Mouse (Mus musculus) embryonic facial prominence, embryonic 13.5 days (tissue): ENCODE data around the gene Clstn2. TPM values are rescaled to one million over a fixed set of nuclear protein-coding genes. Genes with fewer than 3 reads are reported as not detected.

Experiments used
- ATAC-seq: fragments of 200-750 bp; cut with Nextera tagmentation; 2 replicates; pipeline ENCODE4 v1.8.0; 2017; ENCODE audit warnings: low read depth; ENCODE audit not compliant: insufficient number of reproducible peaks, insufficient read depth, low FRiP score, low TSS enrichment
- H3K27ac ChIP-seq: fragments of 300-500 bp; sonication (generic); 2 replicates; pipeline ENCODE4 v1.5.1; 2015; ENCODE audit warnings: moderate library complexity, mild to moderate bottlenecking, inconsistent platforms
- H3K27me3 ChIP-seq: fragments of 300-500 bp; sonication (generic); 2 replicates; pipeline ENCODE4 v1.6.1; 2015; ENCODE audit warnings: mild to moderate bottlenecking, inconsistent platforms
- H3K36me3 ChIP-seq: fragments of 300-500 bp; sonication (generic); 2 replicates; pipeline ENCODE4 v1.6.1; 2015; ENCODE audit warnings: mild to moderate bottlenecking, inconsistent platforms
- H3K4me1 ChIP-seq: fragments of 300-500 bp; sonication (generic); 2 replicates; pipeline ENCODE4 v1.6.1; 2015; ENCODE audit warnings: inconsistent platforms
- H3K4me2 ChIP-seq: fragments of 300-500 bp; sonication (generic); 2 replicates; pipeline ENCODE4 v1.6.1; 2015; ENCODE audit warnings: moderate library complexity, mild to moderate bottlenecking, inconsistent platforms
- H3K4me3 ChIP-seq: fragments of 300-500 bp; sonication (generic); 2 replicates; pipeline ENCODE4 v1.5.1; 2015; ENCODE audit warnings: mild to moderate bottlenecking, inconsistent platforms
- H3K9ac ChIP-seq: fragments of 300-500 bp; sonication (generic); 2 replicates; pipeline ENCODE4 v1.6.1; 2015; ENCODE audit warnings: mild to moderate bottlenecking, inconsistent platforms
- H3K9me3 ChIP-seq: fragments of 300-500 bp; sonication (generic); 2 replicates; pipeline ENCODE4 v1.6.1; 2016; ENCODE audit warnings: inconsistent platforms
- WGBS: fragments of 180-500 bp; shearing (Covaris S2); methylation state at CpG from one replicate; pipeline ENCODE4 v1.1.7; 2015; ENCODE audit warnings: mixed read lengths; 5-methylcytosine and 5-hydroxymethylcytosine counted together
- polyA plus RNA-seq: library from polyadenylated mRNA; unstranded; fragments of >200 nt; fragmentation: Nextera tagmentation; extraction: Ambion mirVana; gene quantifications from 2 replicates; pipeline ENCODE4 v1.2.1, GENCODE M21; 2015

Gene Clstn2
- 1.8 and 2.6 TPM in 2 replicates for polyA plus RNA-seq

DNA sequence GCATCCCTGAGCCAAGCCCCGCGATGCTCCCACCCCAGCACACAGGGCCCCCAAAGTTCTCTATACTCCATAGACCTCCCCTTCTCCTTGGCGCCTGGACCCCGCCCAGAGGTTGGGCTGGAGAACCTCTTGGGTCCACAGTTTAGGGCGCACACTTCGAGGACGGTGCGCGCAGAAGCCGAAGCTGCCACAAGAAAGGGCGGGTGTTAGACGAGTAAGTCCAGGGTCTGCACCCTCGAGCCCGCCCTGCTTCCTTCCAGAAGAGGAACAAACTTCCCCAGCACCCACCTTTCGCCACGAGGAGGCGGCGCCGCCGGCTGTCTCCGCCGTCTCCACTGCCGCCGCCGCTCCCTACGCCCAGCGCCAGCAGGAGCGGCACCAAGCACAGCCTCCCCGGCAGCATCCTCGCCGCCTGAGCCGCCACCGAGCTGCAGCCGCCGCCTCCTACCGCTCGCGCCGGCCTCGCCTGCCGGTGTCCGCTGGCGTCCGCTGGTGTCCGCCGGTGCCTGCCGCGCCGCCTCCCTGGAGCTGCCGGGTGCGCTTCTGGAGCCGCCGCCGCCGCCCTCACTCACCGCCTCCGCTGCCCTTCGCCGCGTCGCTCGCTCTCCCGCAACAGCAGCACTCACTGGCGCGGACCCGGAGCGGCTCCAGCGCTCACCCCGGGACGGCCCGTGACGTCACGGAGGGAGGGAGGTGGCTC is at the start of gene Clstn2:
Clstn2 (minus strand) TSS at position 609 of the 700 bp plus-strand sequence.
- H3K27me3 ChIP-seq: peaks cover 51% of the 10 kb centered on the region
- peak within 1 kb of the TSS; percentile 67 for H3K4me3 ChIP-seq
- ATAC-seq: peak; percentile 75
- no peak within 1 kb of the TSS for H3K27ac ChIP-seq
- H3K4me2 ChIP-seq: peak within 1 kb of the TSS; percentile 88
- H3K9me3 ChIP-seq: no peaks in the 10 kb centered on the region
- under 1% methylated on average over 67 of the region's 73 CpGs for WGBS
- H3K36me3 ChIP-seq: no peaks in the 10 kb centered on the region
- peaks cover 15% of the 10 kb centered on the region for H3K4me1 ChIP-seq
- peak within 1 kb of the TSS; percentile 74 for H3K9ac ChIP-seq

DNA sequence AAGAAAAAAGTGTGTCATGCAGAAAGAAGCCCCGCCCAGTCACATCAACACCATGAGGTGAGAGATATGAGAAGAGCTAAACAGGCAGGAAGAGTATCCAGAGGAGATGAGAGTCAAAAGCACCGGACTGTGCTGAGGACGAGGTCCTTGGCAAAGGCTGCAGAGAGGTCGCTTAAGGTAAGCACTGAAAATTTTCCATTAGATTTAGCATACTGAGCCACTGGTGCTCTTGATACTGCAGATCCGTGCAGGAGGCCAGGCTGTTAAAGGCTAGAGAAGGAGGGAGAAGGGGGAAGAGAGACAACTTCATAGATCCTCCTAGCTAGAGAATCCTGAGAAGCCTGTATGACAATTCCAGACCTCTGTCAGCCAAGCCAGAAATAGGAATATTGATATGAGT is 34.8 kb upstream of the Clstn2 start:
- no peaks in the 10 kb centered on the region for H3K27me3 ChIP-seq
- no peak for ATAC-seq
- WGBS: 81% methylated on average over 5 of the region's 5 CpGs
- no peaks in the 10 kb centered on the region for H3K4me1 ChIP-seq
- no peak overlapping the region for H3K4me3 ChIP-seq
- no peaks in the 10 kb centered on the region for H3K9me3 ChIP-seq
- H3K4me2 ChIP-seq: no peak overlapping the region
- no peak overlapping the region for H3K9ac ChIP-seq
- no peak overlapping the region for H3K27ac ChIP-seq
- H3K36me3 ChIP-seq: no peaks in the 10 kb centered on the region

DNA sequence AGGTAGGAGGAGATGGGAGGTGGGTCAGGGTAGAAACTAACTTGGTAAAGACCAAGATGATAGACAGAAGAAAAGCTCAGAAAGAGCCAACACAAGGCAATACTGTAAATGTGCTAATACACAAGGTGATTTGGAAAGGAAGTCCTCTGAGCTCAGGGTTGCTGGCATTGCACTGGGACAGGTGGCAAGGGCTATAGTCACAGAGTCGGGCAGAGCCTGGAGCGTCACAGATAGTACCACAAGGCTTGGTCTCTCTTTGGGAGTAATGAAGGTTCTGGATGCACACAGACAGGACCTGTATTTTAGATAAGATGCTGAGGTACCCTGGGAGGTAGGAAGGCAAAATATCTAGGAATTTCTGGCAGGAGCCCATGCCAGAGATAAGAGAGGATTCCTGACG is 28.7 kb upstream of the Clstn2 start:
- Histone ChIP-seq H3K9me3 (no peaks in the 10 kb centered on the region), H3K9ac (no peak overlapping the region), H3K4me1 (no peaks in the 10 kb centered on the region), H3K27me3 (no peaks in the 10 kb centered on the region), H3K4me3 (no peak overlapping the region), H3K36me3 (no peaks in the 10 kb centered on the region), H3K4me2 (no peak overlapping the region), H3K27ac (no peak overlapping the region)
- no peak for ATAC-seq
- WGBS: 75% methylated on average over 3 of the region's 3 CpGs

DNA sequence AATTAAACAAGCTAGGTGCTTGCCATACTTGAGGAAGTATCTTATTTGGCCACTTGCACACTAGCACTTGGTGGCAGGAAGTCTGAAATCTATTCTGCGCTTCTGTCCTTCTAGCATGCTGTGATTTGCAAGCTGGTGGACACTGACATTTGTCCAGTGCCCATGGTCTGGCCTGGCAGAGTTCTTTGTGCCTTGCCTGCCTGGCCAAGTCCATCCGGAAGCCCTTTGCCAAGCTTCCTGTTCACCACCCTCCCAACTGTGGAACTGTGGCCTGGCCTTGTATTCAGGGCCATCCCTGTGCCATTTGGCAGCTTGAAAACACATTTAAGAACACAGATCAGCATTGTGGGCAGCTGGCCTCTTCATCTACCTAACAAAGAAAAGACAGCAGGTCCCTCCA is 24.3 kb upstream of the Clstn2 start:
- ATAC-seq: no peak
- Histone ChIP-seq H3K4me3 (no peak overlapping the region), H3K4me1 (no peaks in the 10 kb centered on the region), H3K9ac (no peak overlapping the region), H3K9me3 (no peaks in the 10 kb centered on the region), H3K36me3 (no peaks in the 10 kb centered on the region), H3K4me2 (no peak overlapping the region), H3K27ac (no peak overlapping the region), H3K27me3 (no peaks in the 10 kb centered on the region)
- 84% methylated on average over 2 of the region's 2 CpGs for WGBS

DNA sequence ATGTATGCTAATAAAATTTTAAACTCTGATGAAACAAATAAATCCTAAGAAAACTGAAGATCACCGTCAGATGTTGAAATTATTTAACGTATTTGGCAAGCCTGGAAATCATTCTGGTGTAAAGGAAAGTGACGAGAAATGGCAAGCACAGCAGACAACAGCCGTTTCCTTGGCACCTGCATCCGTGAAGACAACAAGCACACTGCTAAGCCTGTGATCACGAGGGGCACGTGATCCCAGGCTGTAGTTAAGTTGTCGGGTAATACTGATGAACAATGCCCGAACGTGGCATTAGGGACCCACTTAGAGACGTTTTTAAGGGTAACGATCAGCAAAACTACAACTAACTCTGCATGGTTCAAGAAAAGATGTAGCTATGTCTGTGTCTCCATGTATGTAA is 18.4 kb upstream of the Clstn2 start:
- Histone ChIP-seq H3K9ac (no peak overlapping the region), H3K4me3 (no peak overlapping the region), H3K9me3 (no peaks in the 10 kb centered on the region), H3K27me3 (no peaks in the 10 kb centered on the region), H3K4me1 (no peaks in the 10 kb centered on the region), H3K4me2 (no peak overlapping the region), H3K27ac (no peak overlapping the region), H3K36me3 (no peaks in the 10 kb centered on the region)
- 77% methylated on average over 12 of the region's 12 CpGs for WGBS
- ATAC-seq: no peak

DNA sequence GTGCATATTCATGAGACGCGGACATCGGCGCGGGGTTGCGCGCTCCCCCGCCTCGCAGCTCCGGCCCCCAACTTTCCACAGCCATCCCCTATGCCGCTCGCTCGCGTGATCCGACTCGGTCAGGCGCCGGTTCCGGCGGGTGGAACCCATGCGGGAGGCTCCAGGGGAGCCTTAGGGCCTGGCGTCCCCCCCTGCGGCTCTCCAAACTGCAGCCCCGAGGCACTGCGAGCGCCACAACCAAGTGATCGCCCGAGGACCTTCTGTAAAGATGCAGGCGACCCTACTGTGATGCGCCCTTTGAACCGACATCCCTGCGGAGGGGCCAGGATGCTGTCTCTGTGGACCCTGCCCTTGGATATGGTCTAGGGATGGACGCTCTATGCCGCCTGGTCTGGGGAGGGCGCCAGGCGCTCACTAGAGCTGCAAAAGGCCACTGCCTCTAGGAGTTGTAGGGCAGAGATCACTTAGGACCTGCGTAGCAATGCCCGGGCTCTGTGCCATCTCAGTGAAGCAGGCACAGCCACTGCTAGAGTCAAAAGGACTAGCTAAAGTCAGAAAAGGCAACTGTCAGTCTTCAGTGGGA is 383 bp upstream of the Clstn2 start:
- peaks cover 51% of the 10 kb centered on the region for H3K27me3 ChIP-seq
- peak; percentile 33; the same call in 1 of the 2 replicates for ATAC-seq
- WGBS: under 1% methylated on average over 38 of the region's 38 CpGs

DNA sequence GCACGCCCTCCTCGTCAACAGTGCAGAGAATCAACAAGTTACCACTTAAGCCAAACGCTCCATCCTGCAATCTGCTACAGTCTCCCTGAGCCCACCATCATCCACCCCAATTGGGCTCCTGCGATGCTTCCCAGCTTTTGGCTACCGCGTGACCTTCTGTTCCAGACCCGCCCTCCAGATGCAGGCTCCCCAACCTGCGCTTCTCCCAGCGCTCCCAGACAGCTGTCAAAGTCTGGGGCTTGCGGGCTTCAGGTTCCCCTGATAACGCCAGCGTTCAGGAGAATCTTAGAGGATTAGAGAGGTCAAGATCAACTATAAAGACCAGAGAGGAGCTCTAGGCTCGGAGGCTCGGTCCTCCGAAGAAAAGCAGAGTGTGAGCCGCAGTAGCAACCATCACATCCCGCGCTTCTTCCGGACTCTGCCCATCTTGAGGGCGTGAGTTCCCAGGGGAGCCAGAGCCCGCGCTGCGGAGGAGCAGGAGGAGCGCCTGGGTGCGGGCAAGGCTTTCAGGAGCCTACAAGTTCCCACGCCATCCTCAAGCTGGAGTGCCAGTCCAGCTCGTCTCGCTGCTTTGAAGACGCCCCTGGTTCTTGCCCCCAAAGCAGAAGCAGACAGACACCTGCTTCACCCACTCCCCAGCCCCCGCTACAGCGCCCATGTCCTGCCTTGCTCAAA is 946 bp downstream of the Clstn2 start:
- 1% methylated on average over 31 of the region's 31 CpGs for WGBS
- Histone ChIP-seq H3K27ac (no peak overlapping the region), H3K4me3 (peak overlapping the region; percentile 67), H3K9ac (peak overlapping the region; percentile 74), H3K9me3 (no peaks in the 10 kb centered on the region), H3K27me3 (peaks cover 51% of the 10 kb centered on the region), H3K4me2 (peak overlapping the region; percentile 88), H3K36me3 (no peaks in the 10 kb centered on the region), H3K4me1 (peaks cover 15% of the 10 kb centered on the region)
- no peak for ATAC-seq

More for the DNA sequence above, 383 bp upstream of the Clstn2 start:
- Histone ChIP-seq H3K9ac (peak overlapping the region; percentile 74), H3K4me1 (peaks cover 15% of the 10 kb centered on the region), H3K36me3 (no peaks in the 10 kb centered on the region), H3K9me3 (no peaks in the 10 kb centered on the region), H3K4me3 (peak overlapping the region; percentile 67), H3K27ac (no peak overlapping the region), H3K4me2 (peak overlapping the region; percentile 88)

DNA sequence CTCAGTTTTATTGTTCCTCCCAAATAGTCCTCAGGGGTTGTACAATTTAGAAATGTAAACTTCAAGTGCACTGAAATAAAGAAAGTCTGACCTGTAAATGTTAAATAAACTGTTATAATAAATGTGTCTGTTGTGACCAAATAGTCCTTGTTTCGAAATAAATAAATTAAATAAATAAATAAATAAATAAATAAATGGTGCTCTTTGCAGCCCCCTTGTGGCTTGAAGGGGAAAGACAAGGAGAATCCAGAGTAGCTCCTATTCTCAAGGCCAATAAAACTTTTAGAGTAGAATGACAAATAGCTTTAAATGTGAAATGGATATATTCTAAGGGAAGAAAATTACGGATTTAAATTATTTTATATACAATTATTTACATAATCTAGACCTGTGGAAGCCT is 2.3 kb downstream of the Clstn2 start:
- Histone ChIP-seq H3K4me3 (no peak overlapping the region), H3K36me3 (no peaks in the 10 kb centered on the region), H3K4me2 (no peak overlapping the region), H3K9ac (no peak overlapping the region), H3K4me1 (peaks cover 15% of the 10 kb centered on the region), H3K27me3 (peaks cover 51% of the 10 kb centered on the region), H3K9me3 (no peaks in the 10 kb centered on the region), H3K27ac (no peak overlapping the region)
- WGBS: 15% methylated on average over 2 of the region's 2 CpGs
- ATAC-seq: no peak

DNA sequence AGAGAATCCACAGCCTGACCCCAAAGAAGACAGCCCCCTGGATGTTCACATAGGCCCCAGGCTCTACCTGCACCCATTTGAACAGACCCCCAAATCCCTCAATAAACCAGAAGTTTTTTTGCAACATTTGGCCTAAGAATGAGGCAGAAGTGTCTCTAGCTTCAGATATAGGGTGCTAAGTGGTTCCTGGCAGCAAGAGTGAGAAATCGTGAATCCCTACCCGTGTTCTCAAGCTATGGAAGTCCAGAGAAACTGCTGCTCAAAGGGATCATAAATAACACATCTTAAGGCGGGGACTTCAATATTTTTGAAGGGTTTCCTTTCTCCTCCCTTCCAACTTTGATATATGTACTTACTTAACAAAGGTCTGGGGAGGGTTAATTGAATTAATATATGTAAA is 7.4 kb downstream of the Clstn2 start:
- no peak overlapping the region for H3K9ac ChIP-seq
- WGBS: 86% methylated on average over 3 of the region's 3 CpGs
- no peaks in the 10 kb centered on the region for H3K9me3 ChIP-seq
- no peaks in the 10 kb centered on the region for H3K4me1 ChIP-seq
- no peaks in the 10 kb centered on the region for H3K36me3 ChIP-seq
- no peak overlapping the region for H3K27ac ChIP-seq
- no peak overlapping the region for H3K4me3 ChIP-seq
- H3K4me2 ChIP-seq: no peak overlapping the region
- ATAC-seq: no peak
- 0 out of 2 replicates have a peak, but pooled peaks cover 5% of the 10 kb centered on the region for H3K27me3 ChIP-seq

DNA sequence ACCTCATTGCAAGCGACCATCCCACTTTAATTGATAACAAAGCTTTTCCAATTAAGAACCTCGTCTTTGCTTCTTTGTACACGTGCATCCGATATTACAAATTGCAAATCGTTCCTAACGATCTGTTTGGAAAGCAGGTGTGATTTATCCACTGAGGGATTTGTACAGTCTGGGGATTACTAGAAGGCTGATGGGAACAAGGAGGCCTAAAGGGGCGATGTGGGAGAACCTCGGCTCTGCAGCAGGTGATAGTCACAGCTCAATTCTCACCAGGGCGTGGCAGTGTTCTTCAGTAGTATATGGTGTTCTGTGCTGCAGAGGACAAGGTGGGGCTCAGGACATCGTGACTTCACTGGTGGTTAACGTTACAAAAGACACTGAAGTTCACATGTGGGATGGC is 9.9 kb downstream of the Clstn2 start:
- no peak for ATAC-seq
- no peak overlapping the region for H3K4me2 ChIP-seq
- H3K9me3 ChIP-seq: no peaks in the 10 kb centered on the region
- no peak overlapping the region for H3K27ac ChIP-seq
- no peaks in the 10 kb centered on the region for H3K36me3 ChIP-seq
- no peaks in the 10 kb centered on the region for H3K27me3 ChIP-seq
- 80% methylated on average over 11 of the region's 11 CpGs for WGBS
- H3K9ac ChIP-seq: no peak overlapping the region
- H3K4me1 ChIP-seq: no peaks in the 10 kb centered on the region
- no peak overlapping the region for H3K4me3 ChIP-seq

DNA sequence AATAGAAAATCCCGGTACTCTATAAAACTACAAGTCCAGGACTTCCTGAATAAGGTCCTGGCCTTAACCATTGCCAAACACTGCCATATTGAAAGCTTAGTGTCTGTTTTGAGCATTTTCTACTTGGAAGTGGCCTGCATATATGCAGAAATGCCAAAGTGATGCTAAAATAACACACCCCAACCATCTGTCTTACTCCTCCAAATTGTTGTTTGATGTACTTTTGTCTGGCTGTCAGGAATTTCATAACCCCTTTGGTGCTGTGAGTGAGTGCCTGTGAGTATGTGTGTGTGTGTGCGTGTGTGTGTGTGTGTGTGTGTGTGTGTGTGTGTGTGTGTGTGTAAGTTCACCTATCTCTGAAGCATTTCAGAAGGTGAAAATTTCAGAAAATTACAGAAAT is 13.1 kb downstream of the Clstn2 start:
- Histone ChIP-seq H3K9ac (no peak overlapping the region), H3K27me3 (no peaks in the 10 kb centered on the region), H3K27ac (no peak overlapping the region), H3K36me3 (no peaks in the 10 kb centered on the region), H3K4me1 (no peaks in the 10 kb centered on the region), H3K9me3 (no peaks in the 10 kb centered on the region), H3K4me2 (no peak overlapping the region), H3K4me3 (no peak overlapping the region)
- WGBS: 84% methylated on average over 2 of the region's 2 CpGs
- no peak for ATAC-seq

DNA sequence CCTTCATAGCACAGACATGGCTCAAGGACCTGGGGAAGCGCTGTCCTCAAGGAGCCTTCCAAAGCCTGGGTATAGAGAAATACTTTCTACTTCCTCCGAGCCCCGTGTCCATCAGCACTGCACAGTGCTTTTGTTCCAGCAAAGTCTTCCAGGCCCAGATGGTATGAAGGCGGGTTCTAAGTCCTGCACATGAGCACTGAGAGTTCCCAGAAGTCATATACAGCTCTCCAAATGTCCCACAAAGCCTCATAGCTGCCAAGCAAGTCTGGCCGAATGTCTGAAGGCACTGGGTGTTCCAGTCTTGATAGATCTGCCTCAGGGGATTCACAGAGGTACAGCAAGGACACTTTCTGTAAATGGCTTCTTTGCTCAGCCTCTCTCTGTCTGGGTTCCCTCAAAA is 14.3 kb downstream of the Clstn2 start:
- Histone ChIP-seq H3K36me3 (no peaks in the 10 kb centered on the region), H3K27me3 (no peaks in the 10 kb centered on the region), H3K9me3 (no peaks in the 10 kb centered on the region), H3K4me1 (no peaks in the 10 kb centered on the region), H3K9ac (no peak overlapping the region), H3K4me3 (no peak overlapping the region), H3K4me2 (no peak overlapping the region), H3K27ac (no peak overlapping the region)
- ATAC-seq: no peak
- WGBS: 86% methylated on average over 5 of the region's 5 CpGs
